Mouse (Mus musculus) lung, postnatal 4 days (tissue): ENCODE results near the gene Hist1h3i.

Experiments
- DNase-seq, 2 experiments: peaks; one replicate each; pipeline ENCODE4 v3.0.0; 2021

Hist1h3i gene

DNA sequence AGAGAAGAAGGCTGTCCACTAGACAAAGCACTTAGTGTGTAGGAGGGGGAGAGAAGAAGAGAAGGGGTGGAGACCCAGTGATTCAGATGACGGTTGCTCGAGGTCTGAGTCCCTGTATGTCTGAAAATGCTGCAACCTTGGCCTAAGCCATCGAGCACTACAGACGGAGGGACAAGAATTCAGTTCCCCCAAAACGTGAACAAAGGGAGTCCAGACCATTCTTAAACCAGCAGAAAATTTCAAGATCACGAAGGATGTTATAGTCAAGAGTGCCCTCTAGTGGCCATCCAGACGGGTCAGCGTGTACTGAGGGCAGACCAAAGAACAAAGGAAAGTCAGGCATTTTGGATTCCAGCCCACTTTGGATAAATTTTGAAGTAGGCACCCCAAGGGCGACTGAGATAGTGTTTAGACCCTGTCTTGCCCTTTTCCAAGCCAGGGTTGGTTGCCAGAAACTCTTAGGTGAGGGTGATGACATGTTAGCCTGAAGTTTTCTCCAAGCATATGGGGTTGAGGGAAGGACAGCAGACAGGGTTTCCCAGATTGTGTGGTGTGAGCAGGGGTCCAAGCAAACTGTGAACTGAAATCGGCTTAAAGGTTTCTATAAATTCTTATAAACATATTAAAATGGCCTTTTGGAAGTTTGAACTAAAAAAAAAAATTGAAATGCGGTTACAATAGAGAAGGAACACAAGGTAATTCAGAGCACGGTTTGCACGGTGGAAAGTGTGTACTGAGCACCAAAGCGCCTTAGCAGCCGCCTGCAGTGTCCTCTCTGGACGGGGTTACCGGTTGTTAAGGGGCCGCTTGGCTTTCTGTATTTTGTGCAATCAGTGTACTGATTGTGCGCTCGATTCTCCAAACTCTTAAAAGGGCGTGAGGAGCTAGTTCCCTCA lies 48.9 kb downstream of the Hist1h3i start:
- peak; percentile 68 to 88 for DNase-seq

DNA sequence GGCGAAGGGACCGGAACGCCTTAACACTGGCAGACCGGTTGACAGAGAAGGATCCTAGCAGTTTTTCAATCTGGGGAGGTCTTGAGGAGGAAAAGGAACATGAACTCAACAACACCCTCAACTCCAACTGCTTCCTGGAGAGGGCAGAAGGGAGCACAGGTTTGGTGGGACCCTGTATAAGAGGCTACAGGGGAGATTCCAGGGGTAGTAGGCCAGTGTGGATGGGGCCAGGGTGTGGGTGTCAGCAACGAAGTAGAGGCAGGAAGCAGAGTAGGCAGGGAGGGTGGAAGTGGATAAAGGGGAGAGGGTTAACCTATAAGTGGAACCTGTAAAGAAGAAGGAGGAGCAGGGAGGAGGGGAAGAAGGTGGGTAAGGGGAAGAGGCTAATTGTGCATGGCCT lies 49.7 kb downstream of the Hist1h3i start:
- no peak for DNase-seq
